Mouse (Mus musculus) mouse embryonic stem cell (cell line): ENCODE measurements around the gene Myrip.
"Not testable (repeated sequence)": the region's sequence is repeated elsewhere in the genome, so short reads cannot be mapped to it uniquely, and the experiment has no call there.

ENCODE experiments used
- in situ Hi-C, 2 experiments: fragments of 300-500 bp; cut with MboI; formaldehyde crosslinking; loops; 1 replicate in 1 of 2; 3 replicates in 1 of 2; pipeline ENCODE4 v1.14.3; 2019 to 2020; ENCODE audit warnings: low sequenced_read_pairs in 2 of 2, low pct_unique_long_range_greater_than_20kb in 1 of 2, mixed read lengths in 1 of 2; ENCODE audit not compliant: unreplicated experiment in 1 of 2

Myrip gene

DNA sequence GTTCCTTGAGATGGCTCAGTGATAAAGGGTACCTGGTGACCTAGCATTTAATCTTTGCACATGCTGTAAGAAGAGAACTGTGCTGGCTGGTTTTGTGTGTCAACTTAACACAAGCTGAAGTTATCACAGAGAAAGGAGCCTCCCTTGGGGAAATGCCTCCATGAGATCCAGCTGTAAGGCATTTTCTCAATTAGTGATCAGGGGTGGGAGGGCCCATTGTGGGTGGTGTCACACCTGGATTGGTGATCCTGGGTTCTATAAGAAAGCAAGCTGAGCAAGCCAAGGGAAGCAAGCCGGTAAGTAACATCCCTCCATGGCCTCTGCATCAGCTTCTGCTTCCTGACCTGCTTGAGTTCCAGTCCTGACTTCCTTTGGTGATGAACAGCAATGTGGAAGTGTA lies at the start of gene Myrip:
Gene Myrip, plus strand, starts transcription at position 301 of the 400 bp plus-strand sequence.
- in situ Hi-C loops: not testable (repeated sequence)

DNA sequence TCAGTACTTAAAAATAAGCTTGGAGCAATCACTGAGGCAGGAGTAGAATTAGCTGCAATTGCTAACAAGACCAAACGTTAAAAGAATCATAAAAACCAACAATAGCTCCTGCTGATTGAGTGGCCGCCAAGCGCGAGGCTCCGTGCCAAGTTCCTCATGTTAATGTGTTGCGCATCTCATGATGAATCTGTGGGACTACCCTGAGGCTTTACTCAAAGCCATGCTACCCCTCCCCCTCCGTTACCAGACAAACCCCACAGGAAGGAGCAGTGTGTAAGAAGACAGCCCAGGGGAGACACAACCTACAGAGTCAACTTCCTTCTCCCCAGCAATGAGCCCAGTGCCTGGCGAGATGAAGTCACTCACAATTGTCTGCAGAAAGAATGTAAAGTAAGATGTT lies 41.5 kb upstream of the Myrip start:
- in situ Hi-C loops: no loop called here

DNA sequence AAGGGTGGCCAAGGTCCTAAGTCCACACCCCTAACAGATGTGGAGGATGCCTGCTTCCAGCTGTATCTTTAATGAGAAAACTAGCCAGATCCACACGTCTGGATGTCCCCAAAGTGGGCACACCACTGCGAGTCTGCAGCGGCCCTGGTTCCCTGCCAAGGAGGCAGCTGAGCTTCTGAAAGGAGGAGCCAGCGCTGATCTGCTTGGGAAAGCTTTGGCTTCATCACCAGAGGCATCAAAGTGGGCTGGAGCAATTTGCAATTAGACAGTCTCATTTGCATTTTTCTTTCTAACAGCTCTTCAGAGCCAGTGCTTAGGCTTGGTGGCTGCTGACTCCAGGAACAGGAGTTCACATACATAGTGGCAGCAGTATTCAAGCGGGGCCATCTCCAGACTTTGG lies 37.3 kb upstream of the Myrip start:
- in situ Hi-C loops: no loop called here

DNA sequence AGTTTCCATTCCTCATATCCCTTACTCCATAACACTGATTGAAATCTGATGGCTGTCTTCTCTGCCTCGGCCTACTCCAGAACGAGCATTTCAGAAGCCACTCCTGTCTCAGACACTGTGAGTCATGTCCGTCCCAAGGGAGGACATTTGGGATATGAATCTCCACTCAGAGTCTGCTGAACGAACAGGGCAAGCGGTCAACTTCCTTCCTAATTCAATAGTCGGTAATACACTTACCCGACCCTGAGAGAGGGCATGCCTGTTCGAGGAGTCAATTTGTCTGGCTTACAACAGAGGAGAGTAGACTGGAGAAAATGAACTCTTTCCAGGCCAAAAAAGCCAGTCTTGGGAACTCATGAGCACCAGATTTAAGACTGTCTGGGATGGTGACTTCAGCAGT lies 28.2 kb upstream of the Myrip start:
- in situ Hi-C loops: no loop called here

DNA sequence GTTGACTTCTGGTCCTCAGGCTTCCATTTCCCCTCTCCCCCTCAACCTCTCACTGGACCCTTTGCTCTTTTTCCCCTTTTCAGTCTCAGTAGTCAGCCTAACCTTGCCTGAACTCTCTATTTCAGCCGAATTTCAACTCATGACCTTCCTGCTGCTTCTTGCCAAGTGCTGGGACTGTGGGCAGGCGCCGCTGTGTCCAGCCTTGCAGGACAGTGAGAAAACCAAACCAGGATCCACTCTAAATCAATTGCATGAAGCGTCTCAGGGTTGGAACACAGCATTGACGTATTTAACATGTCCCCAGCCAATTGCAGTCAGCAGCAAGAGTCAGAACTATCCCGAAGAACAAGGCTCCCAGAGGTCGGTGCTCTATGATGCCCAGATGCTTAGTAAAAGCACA lies 26.1 kb upstream of the Myrip start:
- in situ Hi-C loops: no loop called here

DNA sequence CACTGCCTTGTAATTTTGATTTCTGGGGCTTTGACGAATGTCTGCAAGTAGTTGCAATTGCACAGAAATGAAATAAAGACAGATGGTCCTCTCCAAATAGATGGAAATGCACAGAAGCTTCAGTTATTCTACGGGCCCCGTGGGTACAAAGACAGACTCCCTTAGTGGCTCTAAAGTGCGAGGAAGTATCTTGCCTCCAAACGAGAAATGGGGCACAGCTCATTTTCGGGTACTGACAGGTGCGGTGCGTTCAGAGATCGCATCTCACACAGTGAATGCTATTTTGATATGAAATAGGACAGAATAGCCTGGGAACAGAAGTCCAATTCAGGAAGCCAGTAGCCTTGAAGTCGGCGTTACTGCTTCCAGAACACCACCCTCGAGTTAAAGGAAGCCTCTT lies 20.2 kb upstream of the Myrip start:
- in situ Hi-C loops: no loop called here

DNA sequence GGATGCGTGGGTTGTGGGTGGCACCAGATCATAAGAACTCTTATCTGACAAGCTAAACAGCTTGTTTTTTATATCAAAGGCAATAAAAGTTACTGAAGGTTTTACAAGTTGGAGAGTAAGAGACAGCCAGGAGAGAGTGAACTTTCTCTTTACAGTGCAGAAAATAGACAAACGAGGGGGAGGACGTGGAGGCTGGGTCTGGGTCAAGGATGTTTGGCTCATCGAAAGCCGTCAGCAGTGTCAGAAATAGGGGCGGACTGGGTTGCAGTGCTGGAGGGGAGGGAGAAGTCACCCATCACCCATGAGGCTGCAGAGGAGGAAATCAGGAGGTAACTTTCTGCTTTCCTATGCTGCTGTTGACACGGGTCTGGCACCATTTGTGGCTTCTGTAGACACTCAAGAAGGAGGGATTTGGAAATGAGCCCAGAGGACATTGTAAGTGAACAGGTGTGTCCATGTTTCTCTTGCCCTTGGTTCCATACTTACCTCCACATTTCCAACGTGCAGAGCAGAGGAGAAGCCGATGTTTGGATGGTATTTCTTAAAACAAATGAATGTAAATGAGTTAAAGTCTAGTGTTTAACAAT lies 18.8 kb upstream of the Myrip start:
- in situ Hi-C loops: no loop called here

DNA sequence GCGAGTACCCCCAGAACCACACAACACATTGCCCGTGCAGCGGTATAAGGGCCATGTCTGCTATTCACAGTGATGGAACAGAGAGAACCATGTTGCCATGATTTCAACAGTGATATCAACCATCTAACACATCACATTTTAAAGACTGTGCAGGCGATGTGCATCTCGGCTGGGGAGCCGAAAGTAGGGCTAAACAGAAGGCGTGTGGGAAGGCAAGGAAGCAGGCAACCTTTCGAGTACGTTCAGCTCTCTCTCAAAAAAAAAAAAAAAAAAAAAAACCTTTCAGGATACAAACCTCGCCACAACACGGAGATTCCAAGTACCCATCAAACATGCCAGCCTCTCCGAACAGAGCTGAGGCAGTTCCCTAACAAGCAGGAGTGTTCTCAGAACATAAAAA lies 17.8 kb upstream of the Myrip start:
- in situ Hi-C loops: no loop called here

DNA sequence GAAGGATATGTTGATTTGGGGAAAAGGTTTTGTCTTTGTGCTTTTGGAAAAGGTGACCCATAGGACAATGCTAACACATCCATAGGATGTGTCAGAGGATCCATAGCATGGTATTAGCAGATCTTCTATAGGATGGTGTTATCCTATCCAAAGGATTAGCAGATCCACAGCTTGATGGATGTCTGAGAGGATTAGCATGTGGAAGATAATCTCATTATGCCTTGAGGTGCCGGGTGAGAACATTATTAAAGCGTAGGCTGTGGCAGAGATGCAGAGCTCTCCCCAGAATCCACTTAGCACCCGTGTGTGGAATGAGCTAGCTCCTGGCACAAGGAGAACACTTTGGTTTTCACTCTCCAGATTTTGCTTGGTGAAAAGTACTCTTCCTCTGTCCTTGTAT lies 13.3 kb upstream of the Myrip start:
- in situ Hi-C loops: no loop called here

DNA sequence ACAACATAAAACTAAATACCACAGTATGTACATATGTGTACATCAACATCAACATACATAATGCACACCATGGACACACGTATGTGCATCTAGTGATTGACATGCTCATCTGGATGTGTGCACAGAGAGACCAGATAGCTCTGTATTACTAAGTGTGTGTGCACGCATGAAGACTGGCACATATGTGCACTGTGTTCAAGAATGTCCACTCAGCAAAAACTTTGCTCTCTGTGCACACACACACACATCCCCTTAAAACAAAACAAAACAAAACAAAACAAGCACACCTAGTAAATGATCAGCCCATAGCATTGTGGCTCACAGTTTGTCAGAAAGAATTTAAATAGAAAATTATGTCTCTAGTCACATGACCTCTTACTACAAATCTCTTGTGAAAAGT lies 10.9 kb upstream of the Myrip start:
- in situ Hi-C loops: no loop called here

DNA sequence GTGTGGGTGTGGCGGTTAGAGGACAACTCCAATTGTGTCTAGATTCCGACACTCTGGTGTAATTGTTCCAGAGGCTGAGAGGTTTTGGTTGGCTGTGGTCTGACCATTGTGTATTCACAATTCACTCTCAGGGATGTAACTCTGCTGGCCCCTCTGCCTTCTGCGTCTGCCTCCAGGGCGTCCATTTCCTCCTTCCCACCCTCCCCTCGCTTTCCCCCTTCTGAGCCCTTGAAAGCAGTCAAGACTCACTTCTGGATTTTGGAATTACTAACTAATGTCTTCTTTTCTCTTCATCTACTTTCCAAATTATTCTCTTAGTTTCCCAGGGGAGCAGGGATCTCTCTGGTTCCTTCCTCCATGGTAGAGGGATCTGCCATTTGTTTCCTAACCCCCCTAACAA lies 8.8 kb upstream of the Myrip start:
- in situ Hi-C loops: no loop called here

DNA sequence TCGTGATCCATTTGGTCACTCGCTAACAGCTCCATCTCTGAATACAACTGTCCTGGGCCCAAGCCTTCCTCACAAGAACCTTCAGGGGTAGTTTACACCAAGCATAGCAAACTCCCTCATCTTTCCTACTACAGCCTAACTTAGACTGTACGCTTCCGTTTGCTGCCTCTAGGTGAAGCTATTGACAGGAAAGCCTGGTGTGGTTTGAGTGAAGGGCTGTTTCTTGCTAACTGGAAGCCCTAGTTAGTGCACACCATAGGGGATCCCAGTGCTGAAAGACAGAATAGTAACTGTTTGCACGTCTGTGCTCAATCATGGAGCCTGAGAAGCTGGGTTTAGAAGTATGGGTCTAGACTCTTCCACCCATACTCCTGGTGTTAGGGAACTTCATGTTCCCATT lies 5.8 kb upstream of the Myrip start:
- in situ Hi-C loops: no loop called here

DNA sequence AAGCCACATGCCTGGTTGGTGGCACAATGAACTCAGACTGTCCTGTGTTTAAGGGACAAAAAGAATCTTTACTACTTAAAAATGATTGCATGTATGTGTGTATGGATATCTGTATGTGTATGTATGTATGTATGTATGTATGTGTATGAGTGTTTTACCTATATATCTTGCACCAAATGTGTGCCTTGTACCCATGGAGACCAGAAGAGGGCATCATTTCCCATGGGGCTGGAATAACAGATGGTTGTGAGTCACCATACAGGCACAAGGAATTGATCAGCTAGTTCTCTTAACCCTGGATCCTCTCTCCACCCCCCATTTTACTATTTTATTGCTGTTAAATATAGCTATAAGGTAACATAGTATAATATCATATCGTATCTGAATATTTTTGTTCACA lies 4.4 kb upstream of the Myrip start:
- in situ Hi-C loops: no loop called here

DNA sequence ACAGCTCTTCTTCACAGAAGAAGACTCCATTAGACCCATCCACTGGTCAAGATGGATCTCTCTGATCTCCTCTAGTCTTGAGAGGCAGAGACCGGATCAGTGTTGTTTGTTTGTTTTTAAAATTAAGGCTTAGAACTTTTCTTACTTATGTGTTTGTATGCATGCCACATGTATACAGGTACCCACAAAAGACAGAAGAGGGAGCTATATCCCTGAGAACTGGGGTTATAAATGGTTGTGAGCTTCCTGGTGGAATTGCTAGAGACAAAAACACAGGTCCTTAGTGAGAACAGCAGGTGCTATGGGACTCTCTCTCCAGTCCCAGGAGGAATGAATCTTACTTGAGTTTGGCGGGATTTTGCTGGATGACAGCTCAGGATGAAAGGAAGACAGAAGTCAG lies 1.9 kb upstream of the Myrip start:
- in situ Hi-C loops: no loop called here

DNA sequence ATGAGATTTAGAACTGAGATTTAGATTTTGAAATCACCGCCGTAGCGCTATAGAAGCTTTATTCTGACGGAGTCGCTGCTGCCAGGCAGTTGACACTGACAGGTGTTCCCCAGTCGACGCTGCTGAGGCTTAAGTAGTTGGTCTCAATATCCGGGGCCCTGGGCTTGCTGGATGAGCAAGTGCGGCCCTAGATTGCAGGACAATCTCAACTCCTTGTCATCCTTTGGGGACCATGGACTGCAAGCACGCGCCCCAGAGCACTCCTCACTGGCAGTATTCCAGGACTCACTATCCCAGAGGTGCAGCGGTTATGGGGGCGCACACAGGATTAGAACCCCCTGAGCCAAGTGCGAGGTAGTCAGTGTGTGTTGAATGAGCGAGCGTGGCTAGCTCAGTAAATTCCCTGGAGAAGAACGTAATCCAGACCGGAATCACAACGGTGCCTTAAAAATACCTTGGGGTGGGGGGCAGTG lies 1.7 kb downstream of the Myrip start:
- in situ Hi-C loops: no loop called here

DNA sequence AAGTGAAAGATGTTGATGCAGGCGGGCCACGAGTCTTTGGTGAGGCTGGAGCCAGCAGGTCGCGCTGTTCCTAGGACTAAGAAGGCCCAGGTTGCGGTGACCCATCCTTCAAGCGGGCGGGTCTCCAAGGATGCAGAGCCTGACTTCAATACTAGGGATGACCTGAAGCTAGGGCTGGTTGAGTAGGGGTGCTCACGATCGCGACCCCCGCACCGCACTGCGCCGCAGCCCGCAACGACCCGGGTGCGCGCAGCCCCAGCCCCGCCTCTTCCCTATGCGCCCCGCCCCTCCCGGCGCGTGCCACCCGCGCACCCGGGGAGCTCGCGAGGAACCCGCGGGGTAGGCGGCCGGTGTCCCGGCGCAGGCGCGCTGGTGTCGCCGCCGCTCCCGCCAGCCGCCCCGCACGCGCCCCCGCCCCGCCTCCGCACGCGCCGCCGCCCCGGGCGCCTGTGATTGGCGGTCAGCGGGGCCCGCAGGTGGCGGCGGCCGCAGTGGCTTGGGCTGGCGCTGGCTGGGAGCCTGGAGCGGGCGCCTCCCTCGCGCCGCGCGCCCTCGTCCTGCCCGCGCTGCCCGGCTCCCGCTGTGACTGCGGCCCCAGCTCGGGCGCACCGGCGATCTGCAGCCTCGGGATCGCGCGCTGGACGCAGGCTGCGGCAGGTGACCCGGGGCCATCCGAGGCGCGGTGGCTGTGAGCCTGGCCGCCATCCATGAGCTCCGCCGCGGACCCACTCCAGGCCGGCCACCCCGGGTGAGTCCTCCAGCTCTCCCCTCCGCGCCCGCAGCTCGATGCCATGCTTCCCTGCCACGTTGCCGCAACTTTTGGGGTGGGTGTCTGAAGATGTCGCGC lies 2.4 kb downstream of the Myrip start:
- in situ Hi-C loops: no loop called here

DNA sequence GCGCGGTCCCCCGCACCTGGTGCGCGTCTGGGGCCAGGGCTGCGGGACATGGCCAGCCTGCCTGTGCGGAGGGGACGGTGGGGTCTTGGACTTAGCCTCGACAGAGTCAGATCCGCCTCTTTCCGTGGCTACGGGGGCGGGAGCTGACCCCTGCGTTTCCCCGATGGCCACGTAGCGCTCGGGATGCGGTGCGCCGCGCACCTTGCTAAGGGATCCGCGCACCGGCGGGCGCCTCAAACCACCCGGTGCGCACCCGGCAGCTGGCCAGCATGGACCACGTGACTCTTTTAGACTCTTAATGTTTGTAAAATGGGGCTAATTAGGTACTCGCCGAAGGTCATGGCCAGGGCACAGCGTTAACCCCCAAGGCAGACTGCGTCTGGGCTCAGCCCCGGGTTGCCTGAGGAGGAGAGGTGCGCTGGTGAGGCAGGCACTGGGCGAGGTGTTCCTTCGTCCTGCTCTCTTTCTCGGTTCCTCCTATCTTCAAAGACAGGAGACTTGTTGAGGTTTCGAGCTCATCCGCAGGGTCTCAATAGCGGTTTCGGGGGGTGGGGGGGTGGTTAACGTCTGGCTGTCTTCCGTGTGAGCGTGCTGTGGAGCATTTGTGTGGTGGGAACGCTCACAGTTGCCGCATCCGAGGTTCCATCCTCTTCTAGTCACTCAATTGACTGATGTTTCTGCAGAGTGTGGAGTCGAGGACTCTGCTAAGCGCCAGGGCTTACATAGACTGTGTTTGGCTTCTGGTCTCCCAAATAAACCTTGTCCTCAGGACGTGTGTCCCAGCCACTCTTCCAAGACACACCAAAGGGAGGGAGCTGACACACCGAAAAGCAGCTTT lies 3.2 kb downstream of the Myrip start:
- in situ Hi-C loops: no loop called here

DNA sequence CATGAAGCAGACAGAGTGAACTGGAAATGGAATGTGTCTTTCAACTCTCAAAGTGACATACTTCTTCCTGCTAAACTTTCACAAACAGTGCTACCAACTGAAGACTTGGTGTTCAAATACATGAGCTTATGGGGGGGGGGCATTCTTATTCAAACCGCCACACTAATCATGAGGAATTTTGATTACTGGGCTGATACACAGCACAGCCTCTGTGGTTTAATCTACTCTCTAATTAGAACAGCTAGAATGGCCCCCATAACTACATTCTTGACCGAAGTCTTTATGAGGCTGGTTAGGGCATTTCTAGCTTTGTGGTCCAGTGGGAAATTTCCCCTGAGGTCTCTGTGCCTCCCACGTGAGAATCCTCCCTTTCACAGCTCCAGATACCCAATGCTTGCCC lies 13.9 kb downstream of the Myrip start:
- in situ Hi-C loops: no loop called here

DNA sequence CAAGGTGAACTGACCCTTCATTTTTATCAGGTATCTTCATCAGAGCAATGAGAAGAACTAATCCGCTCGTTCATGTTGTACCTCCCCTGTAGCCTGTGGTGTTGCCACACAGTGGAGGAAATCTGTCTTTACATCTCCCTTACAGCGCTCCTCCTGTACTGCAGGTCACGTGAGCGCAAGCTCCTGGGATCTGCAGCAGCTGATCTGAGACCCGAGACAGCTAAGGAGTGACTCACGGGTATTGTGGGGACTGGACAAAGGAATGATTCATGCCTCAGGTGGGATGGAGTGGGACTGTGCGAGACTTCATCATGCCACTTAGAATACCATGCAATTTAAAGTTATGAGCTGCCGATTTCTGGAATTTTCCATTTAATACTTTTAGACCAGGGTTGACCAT lies 17.8 kb downstream of the Myrip start:
- in situ Hi-C loops: no loop called here
